Mouse (Mus musculus): ENCODE data around the gene Fam219b. TPM values are rescaled to one million over a fixed set of nuclear protein-coding genes. Genes with fewer than 3 reads are reported as not detected.

Fam219b gene
- total and polyA plus RNA-seq, 2 experiments from 2014 or later: 8.0 to 9.2 TPM

DNA sequence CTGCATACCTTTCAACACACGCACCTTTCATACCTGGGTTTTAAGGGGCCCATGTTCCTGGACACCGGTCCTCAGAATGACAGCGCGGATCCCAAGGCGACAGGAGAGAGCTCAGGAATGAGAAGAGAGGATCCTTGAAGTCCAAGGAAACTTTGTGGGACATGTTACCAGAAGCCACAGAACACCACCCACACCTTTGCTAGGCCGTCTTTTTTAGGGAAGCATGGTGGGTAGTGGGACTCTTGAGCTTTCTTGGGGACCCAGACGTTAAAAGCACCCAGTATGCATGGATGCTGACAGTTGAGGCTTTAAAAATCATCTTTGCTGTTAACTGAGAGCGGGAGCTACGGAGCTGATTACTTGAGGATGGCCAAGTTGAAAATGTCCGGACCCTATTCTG, 32.4 kb upstream of the Fam219b start:
- no peak for DNase-seq (ENCODE audit: low spot score)
- TF ChIP-seq EP300 (IDR thresholded peaks at IDR 0.05; ENCODE audit: low read depth) (no peak), CTCF (IDR thresholded peaks at IDR 0.05; ENCODE audit: low read depth) (no peak)
- Histone ChIP-seq H3K9me3 (replicated peaks; ENCODE audit: control insufficient read depth, low read length) (no peaks in the 10 kb centered on the region), H3K4me1 (ENCODE audit: control insufficient read depth, insufficient read depth) (peaks cover 28% of the 10 kb centered on the region), H3K36me3 (replicated peaks; ENCODE audit: control insufficient read depth, insufficient read depth, low read length) (no peaks in the 10 kb centered on the region), H3K4me2 (ENCODE audit: low read depth, low read length) (peak overlapping the region; percentile 69; the same call in 1 of the 2 replicates), H3K27ac (ENCODE audit: low read depth) (peak overlapping the region; percentile 86; the same call in 1 of the 2 replicates), H3K9ac (replicated peaks; ENCODE audit: low read depth, low read length) (no peak overlapping the region), H3K27me3 (ENCODE audit: control insufficient read depth, insufficient read depth, low read length) (peaks cover 39% of the 10 kb centered on the region), H3K4me3 (ENCODE audit: low read depth, low read length) (peak overlapping the region; percentile 41; the same call in 1 of the 2 replicates)
- no peak for ATAC-seq (ENCODE audit: insufficient read depth, low read depth)
- WGBS: 53% methylated on average over 10 of the region's 10 CpGs

DNA sequence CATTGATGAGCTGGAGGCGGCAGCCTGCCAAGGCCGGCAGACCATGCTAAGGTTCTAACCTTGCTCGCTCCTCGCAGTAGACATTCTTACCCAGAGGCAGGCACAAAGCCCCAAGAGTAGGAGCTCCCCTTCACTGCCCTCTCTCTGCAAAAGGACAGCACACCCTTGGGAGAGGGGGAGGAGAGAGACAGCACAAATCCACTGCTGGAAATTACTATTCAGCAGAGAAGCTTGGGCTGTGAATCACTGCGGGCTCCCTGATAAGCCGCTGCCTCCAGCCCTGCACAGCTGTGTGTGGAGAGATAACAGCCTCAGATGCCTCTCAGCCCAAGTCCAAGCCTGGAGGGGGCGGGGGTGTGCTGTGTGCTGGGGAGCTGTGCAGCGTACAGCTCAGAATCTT, 31.6 kb upstream of the Fam219b start:
- Histone ChIP-seq H3K36me3 (replicated peaks; ENCODE audit: control insufficient read depth, insufficient read depth, low read length) (no peaks in the 10 kb centered on the region), H3K27me3 (ENCODE audit: control insufficient read depth, insufficient read depth, low read length) (peaks cover 39% of the 10 kb centered on the region), H3K9me3 (replicated peaks; ENCODE audit: control insufficient read depth, low read length) (no peaks in the 10 kb centered on the region), H3K27ac (ENCODE audit: low read depth) (peak overlapping the region; percentile 86), H3K9ac (replicated peaks; ENCODE audit: low read depth, low read length) (no peak overlapping the region; the same call in 1 of the 2 replicates), H3K4me3 (ENCODE audit: low read depth, low read length) (0 out of 2 replicates have a peak overlapping the region, but pooled peaks have one; percentile 2), H3K4me2 (ENCODE audit: low read depth, low read length) (peak overlapping the region; percentile 27), H3K4me1 (ENCODE audit: control insufficient read depth, insufficient read depth) (peaks cover 28% of the 10 kb centered on the region)
- DNase-seq (ENCODE audit: low spot score) (peak; percentile 91), ATAC-seq (ENCODE audit: insufficient read depth, low read depth) (peak; percentile 89)
- 2% methylated on average over 8 of the region's 8 CpGs for WGBS
- TF ChIP-seq EP300 (IDR thresholded peaks at IDR 0.05; ENCODE audit: low read depth) (peak; percentile 82; the same call in 1 of the 2 replicates), CTCF (IDR thresholded peaks at IDR 0.05; ENCODE audit: low read depth) (peak; percentile 22)

DNA sequence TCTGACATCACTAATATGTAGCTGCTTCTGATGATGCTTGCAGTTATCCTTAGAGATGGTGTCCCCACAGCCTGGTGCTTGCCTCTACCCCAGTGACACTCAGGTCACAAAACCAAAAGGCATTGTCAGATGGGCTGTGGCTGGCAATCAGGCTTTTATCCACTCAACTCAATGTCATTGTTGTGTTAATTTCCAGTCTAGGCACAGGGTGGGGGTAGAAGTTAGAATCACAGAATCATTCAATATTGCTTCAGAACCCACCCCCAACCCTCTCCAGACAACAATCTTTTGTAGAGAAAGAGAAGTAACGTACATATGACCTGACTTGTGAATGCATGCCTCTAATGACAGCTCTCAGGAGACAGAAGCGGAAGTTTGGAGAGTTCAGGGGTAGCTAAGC, 26.8 kb upstream of the Fam219b start:
- Histone ChIP-seq H3K27me3 (ENCODE audit: control insufficient read depth, insufficient read depth, low read length) (no peaks in the 10 kb centered on the region), H3K27ac (ENCODE audit: low read depth) (no peak overlapping the region), H3K4me3 (ENCODE audit: low read depth, low read length) (no peak overlapping the region), H3K4me1 (ENCODE audit: control insufficient read depth, insufficient read depth) (peaks cover under 1% of the 10 kb centered on the region; the same call in 1 of the 2 replicates), H3K4me2 (ENCODE audit: low read depth, low read length) (no peak overlapping the region), H3K9me3 (replicated peaks; ENCODE audit: control insufficient read depth, low read length) (no peaks in the 10 kb centered on the region), H3K36me3 (replicated peaks; ENCODE audit: control insufficient read depth, insufficient read depth, low read length) (no peaks in the 10 kb centered on the region), H3K9ac (replicated peaks; ENCODE audit: low read depth, low read length) (no peak overlapping the region)
- DNase-seq (ENCODE audit: low spot score): no peak
- TF ChIP-seq EP300 (IDR thresholded peaks at IDR 0.05; ENCODE audit: low read depth): no peak
- no peak for TF ChIP-seq CTCF (IDR thresholded peaks at IDR 0.05; ENCODE audit: low read depth)
- no peak for ATAC-seq (ENCODE audit: insufficient read depth, low read depth)
- WGBS: 88% methylated on average over 2 of the region's 2 CpGs

DNA sequence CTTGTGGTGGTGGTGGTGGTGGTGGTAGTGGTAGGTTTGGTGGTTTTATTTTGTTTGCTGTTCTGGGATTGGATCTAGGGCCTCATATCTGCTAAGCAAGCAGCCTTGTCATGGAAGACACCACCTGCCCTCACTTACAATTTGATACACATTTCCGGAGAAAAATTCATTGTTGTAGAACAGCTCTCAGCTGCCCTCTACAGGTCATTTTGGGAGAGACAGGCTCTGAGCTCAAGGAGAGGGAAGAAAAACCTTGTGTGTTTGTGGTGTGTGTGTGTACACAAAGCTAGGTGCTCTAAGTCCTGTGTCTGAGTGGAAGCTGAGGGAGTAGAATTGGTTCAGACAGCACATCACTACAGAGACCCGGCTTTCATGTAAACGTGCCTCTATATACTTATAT, 20.2 kb upstream of the Fam219b start:
- Histone ChIP-seq H3K9ac (replicated peaks; ENCODE audit: low read depth, low read length) (no peak overlapping the region), H3K9me3 (replicated peaks; ENCODE audit: control insufficient read depth, low read length) (no peaks in the 10 kb centered on the region), H3K36me3 (replicated peaks; ENCODE audit: control insufficient read depth, insufficient read depth, low read length) (no peaks in the 10 kb centered on the region), H3K27ac (ENCODE audit: low read depth) (no peak overlapping the region), H3K4me2 (ENCODE audit: low read depth, low read length) (no peak overlapping the region), H3K4me1 (ENCODE audit: control insufficient read depth, insufficient read depth) (0 out of 2 replicates have a peak, but pooled peaks cover 4% of the 10 kb centered on the region), H3K27me3 (ENCODE audit: control insufficient read depth, insufficient read depth, low read length) (no peaks in the 10 kb centered on the region), H3K4me3 (ENCODE audit: low read depth, low read length) (no peak overlapping the region)
- no peak for ATAC-seq (ENCODE audit: insufficient read depth, low read depth)
- TF ChIP-seq EP300 (IDR thresholded peaks at IDR 0.05; ENCODE audit: low read depth): no peak
- TF ChIP-seq CTCF (IDR thresholded peaks at IDR 0.05; ENCODE audit: low read depth): peak; percentile 83
- DNase-seq (ENCODE audit: low spot score): peak; percentile 68
- WGBS: 8% methylated on average over 3 of the region's 3 CpGs

DNA sequence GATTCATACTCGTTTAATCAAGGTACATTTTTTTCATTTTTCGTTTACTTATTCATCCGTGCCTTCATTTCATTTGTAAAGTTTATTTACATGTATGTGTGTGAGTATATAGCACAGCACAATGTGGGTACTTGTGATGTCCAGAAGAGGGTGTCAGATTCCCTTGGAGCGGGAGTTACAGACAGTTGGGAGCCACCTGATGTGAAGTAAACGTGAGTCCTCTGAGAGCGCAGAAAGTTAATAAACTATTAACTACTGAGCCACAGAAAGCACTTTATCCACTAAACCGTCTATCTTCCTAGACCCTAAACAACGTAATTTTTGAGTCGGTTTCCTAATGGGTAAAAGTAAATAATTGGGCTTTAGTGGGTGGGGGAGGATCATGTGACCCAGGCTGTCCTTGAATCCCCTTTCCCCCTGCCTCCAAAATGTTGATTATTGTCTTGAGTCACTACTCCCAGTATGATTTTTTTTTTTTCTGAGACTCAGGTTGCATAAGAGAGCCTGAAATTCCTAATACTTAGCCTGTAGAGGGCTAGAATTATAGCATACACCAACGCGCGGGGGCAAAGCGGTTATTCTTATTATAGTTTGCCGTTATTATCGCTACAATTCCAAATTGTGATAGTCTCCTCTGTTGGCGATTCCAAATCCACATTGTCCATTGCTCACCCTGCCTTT, 16.8 kb upstream of the Fam219b start:
- H3K4me2 ChIP-seq (ENCODE audit: low read depth, low read length): peak overlapping the region; percentile 60
- H3K27ac ChIP-seq (ENCODE audit: low read depth): peak overlapping the region; percentile 100
- TF ChIP-seq CTCF (IDR thresholded peaks at IDR 0.05; ENCODE audit: low read depth) (peak; percentile 16; the same call in 1 of the 2 replicates), EP300 (IDR thresholded peaks at IDR 0.05; ENCODE audit: low read depth) (no peak)
- H3K36me3 ChIP-seq (replicated peaks; ENCODE audit: control insufficient read depth, insufficient read depth, low read length): no peaks in the 10 kb centered on the region
- peaks cover 27% of the 10 kb centered on the region; the same call in 1 of the 2 replicates for H3K4me1 ChIP-seq (ENCODE audit: control insufficient read depth, insufficient read depth)
- peak overlapping the region; percentile 100 for H3K9ac ChIP-seq (replicated peaks; ENCODE audit: low read depth, low read length)
- ATAC-seq (ENCODE audit: insufficient read depth, low read depth) (no peak; the same call in 1 of the 2 replicates), DNase-seq (ENCODE audit: low spot score) (peak; percentile 14)
- 29% methylated on average over 16 of the region's 16 CpGs for WGBS
- H3K9me3 ChIP-seq (replicated peaks; ENCODE audit: control insufficient read depth, low read length): no peaks in the 10 kb centered on the region
- H3K4me3 ChIP-seq (ENCODE audit: low read depth, low read length): peak overlapping the region; percentile 100
- H3K27me3 ChIP-seq (ENCODE audit: control insufficient read depth, insufficient read depth, low read length): no peaks in the 10 kb centered on the region

Measured in heart, postnatal 0 days (tissue).